In the genomic region with DNA sequence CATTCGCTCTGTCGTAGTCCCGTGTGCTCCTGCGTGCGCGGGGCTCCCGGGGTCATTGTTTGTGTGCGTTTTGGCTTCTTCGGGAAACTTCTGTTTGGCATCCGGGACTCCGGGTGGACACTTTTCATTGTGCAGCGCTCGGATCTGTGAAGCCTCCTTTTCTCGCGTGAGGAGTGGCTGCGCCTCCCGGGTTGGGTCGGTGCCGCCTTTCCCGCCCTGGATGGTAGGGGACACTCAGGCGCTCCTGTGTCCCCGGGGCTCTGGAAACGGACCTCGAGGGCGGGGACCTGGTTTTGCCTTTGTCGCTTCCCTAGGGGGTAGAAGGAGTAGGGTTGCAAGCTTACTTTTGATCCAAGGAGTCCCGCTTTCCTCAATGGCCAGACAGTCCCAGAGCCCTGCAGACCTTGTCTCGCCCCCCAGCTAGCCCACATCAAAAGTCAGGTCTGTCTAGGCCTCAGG, we compare ENCODE assay signal across 8 mouse cellular contexts. TPM values are rescaled to one million over a fixed set of nuclear protein-coding genes. Genes with fewer than 3 reads are reported as not detected.
DNase-seq lines count a peak whose midpoint lies in the region; ATAC-seq and TF ChIP-seq lines count a peak whose summit lies in the region.

No protein-coding gene starts in this region.

- H3K9me3 ChIP-seq in embryonic facial prominence, embryonic 15.5 days (replicated peaks), result no peaks in the 10 kb centered on the region
- no peaks in the 10 kb centered on the region for H3K9me3 ChIP-seq in limb, embryonic 12.5 days
- no peaks in the 10 kb centered on the region for H3K9me3 ChIP-seq in midbrain, embryonic 14.5 days (ENCODE audit: control insufficient read depth, low read length)

- intact Hi-C loops in heart, postnatal 10 days (cut with DNase I), result loop anchor here (5.0 kb wide), 2 partner anchors 56 to 101 kb away; no protein-coding TSS in a partner anchor

- peak; percentile 35 for ATAC-seq in embryonic facial prominence, embryonic 15.5 days (ENCODE audit: insufficient number of reproducible peaks, low FRiP score, low TSS enrichment, low read depth)
- peak; percentile 8; the same call in 1 of the 2 replicates for ATAC-seq in limb, embryonic 12.5 days (ENCODE audit: insufficient number of reproducible peaks, insufficient read depth, low FRiP score, low TSS enrichment, low read depth)
- no peak; the same call in 1 of the 2 replicates for ATAC-seq in midbrain, embryonic 14.5 days (ENCODE audit: low FRiP score, low TSS enrichment)
- no peak for ATAC-seq in megakaryocyte progenitor cell, adult 5-6 weeks (replicated peaks; ENCODE audit: poor library complexity)

- TF ChIP-seq CTCF in testis, adult 2 months (IDR thresholded peaks at IDR 0.05; ENCODE audit: control insufficient read depth, insufficient read depth, insufficient replicate concordance, low read depth, low read length), result no peak

- DNase-seq in testis, postnatal 14 days (ENCODE audit: low spot score), result no peak
- DNase-seq in heart, postnatal 10 days, result peak; percentile 50 to 74
- peak; percentile 51 for DNase-seq in midbrain, embryonic 14.5 days
- no peak for DNase-seq in cerebellum, adult 8-10 months

- TF ChIP-seq POLR2A in testis, adult 2 months (IDR thresholded peaks at IDR 0.05; ENCODE audit: control insufficient read depth, low read depth, low read length), result no peak

- H3K27ac ChIP-seq in testis, adult 2 months (ENCODE audit: control insufficient read depth, insufficient read depth, low read depth, low read length), result peak overlapping the region; percentile 50
- peak overlapping the region; percentile 92 for H3K27ac ChIP-seq in embryonic facial prominence, embryonic 15.5 days (replicated peaks)
- peak overlapping the region; percentile 96 for H3K27ac ChIP-seq in limb, embryonic 12.5 days
- no peak overlapping the region for H3K27ac ChIP-seq in midbrain, embryonic 14.5 days (replicated peaks; ENCODE audit: low read depth, low read length)

- no peaks in the 10 kb centered on the region for H3K27me3 ChIP-seq in testis, adult 2 months (ENCODE audit: control insufficient read depth, insufficient read depth, low read length)
- H3K27me3 ChIP-seq in embryonic facial prominence, embryonic 15.5 days, result no peaks in the 10 kb centered on the region
- H3K27me3 ChIP-seq in limb, embryonic 12.5 days, result no peaks in the 10 kb centered on the region
- peaks cover 14% of the 10 kb centered on the region; the same call in 1 of the 2 replicates for H3K27me3 ChIP-seq in midbrain, embryonic 14.5 days (ENCODE audit: control insufficient read depth, insufficient read depth, low read length)

- under 1% methylated on average over 28 of the region's 28 CpGs for WGBS in embryonic facial prominence, embryonic 15.5 days
- under 1% methylated on average over 28 of the region's 28 CpGs for WGBS in limb, embryonic 12.5 days
- WGBS in midbrain, embryonic 14.5 days, result 4% methylated on average over 28 of the region's 28 CpGs

- H3K4me3 ChIP-seq in testis, adult 2 months (ENCODE audit: control insufficient read depth, low read depth, low read length), result peak overlapping the region; percentile 87
- H3K4me3 ChIP-seq in embryonic facial prominence, embryonic 15.5 days (replicated peaks), result peak overlapping the region; percentile 81
- peak overlapping the region; percentile 80 for H3K4me3 ChIP-seq in limb, embryonic 12.5 days (replicated peaks)
- peak overlapping the region; percentile 53 for H3K4me3 ChIP-seq in midbrain, embryonic 14.5 days (replicated peaks; ENCODE audit: low read depth, low read length)

- peak overlapping the region; percentile 67 for H3K4me2 ChIP-seq in embryonic facial prominence, embryonic 15.5 days (replicated peaks)
- H3K4me2 ChIP-seq in limb, embryonic 12.5 days, result peak overlapping the region; percentile 77
- peak overlapping the region; percentile 99 for H3K4me2 ChIP-seq in midbrain, embryonic 14.5 days (ENCODE audit: low read length)

- H3K4me1 ChIP-seq in testis, adult 2 months (ENCODE audit: control insufficient read depth, insufficient read depth, low read length), result peaks cover 16% of the 10 kb centered on the region
- peaks cover 30% of the 10 kb centered on the region for H3K4me1 ChIP-seq in embryonic facial prominence, embryonic 15.5 days
- H3K4me1 ChIP-seq in limb, embryonic 12.5 days (replicated peaks), result peaks cover 33% of the 10 kb centered on the region
- peaks cover 6% of the 10 kb centered on the region; the same call in 1 of the 2 replicates for H3K4me1 ChIP-seq in midbrain, embryonic 14.5 days (ENCODE audit: control insufficient read depth, insufficient read depth, low read length)

- no peaks in the 10 kb centered on the region for H3K36me3 ChIP-seq in testis, adult 2 months (ENCODE audit: control insufficient read depth, insufficient read depth, low read length)
- H3K36me3 ChIP-seq in embryonic facial prominence, embryonic 15.5 days, result no peaks in the 10 kb centered on the region
- peaks cover 5% of the 10 kb centered on the region; the same call in 1 of the 2 replicates for H3K36me3 ChIP-seq in limb, embryonic 12.5 days
- no peaks in the 10 kb centered on the region for H3K36me3 ChIP-seq in midbrain, embryonic 14.5 days (ENCODE audit: control insufficient read depth, insufficient read depth, low read length)

- H3K9ac ChIP-seq in embryonic facial prominence, embryonic 15.5 days, result peak overlapping the region; percentile 83
- H3K9ac ChIP-seq in limb, embryonic 12.5 days (replicated peaks), result peak overlapping the region; percentile 95
- H3K9ac ChIP-seq in midbrain, embryonic 14.5 days (replicated peaks; ENCODE audit: low read length), result peak overlapping the region; percentile 52

RNA-seq across cellular contexts. Expression of gene Dock1, which starts 0.6 kb away (rescaled TPM):
- 2.1 and 2.2 TPM in 2 replicates for polyA plus RNA-seq in testis, adult 2 months (2012; rRNA removed)
- polyA plus RNA-seq in embryonic facial prominence, embryonic 15.5 days (2015; fragmentation: Nextera tagmentation; extraction: Ambion mirVana), result 32.7 and 33.8 TPM in 2 replicates
- 10 to 100 TPM; 46.8 to 47.5 TPM for total RNA-seq in heart, postnatal 10 days (2021)
- 47.9 and 57.0 TPM in 2 replicates for polyA plus RNA-seq in limb, embryonic 12.5 days (2016; fragmentation: Nextera tagmentation; extraction: Ambion mirVana)
- 4.3 and 8.4 TPM in 2 replicates for polyA plus RNA-seq in midbrain, embryonic 14.5 days (2014; fragmentation: Nextera tagmentation; extraction: Ambion mirVana)
- 12.1 and 16.7 TPM in 2 replicates for total RNA-seq in megakaryocyte progenitor cell, adult 5-6 weeks (2015)
- total RNA-seq in megakaryocyte progenitor cell, adult 5-6 weeks (2017), result 11.1 and 13.5 TPM in 2 replicates

Comparison
In these comparisons a context has a peak if more than half of its experiments do, and no peak if none do; other contexts are left out.
1. DNase-seq: peak in heart, postnatal 10 days (2 of 2) and midbrain, embryonic 14.5 days (single experiment); none in testis, postnatal 14 days (single experiment) and cerebellum, adult 8-10 months (single experiment).
2. ATAC-seq: peak in embryonic facial prominence, embryonic 15.5 days (single experiment) and limb, embryonic 12.5 days (single experiment); none in midbrain, embryonic 14.5 days (single experiment) and megakaryocyte progenitor cell, adult 5-6 weeks (single experiment).
3. Peak in every context shown above with its lines, with median percentiles within 50 percentile points of each other: H3K4me3 ChIP-seq, H3K4me2 ChIP-seq and H3K9ac ChIP-seq.